Mouse (Mus musculus): ENCODE measurements at regions not wholly inside any gene's neighbourhood (a gene's known extent, or its start where the extent isn't known, plus 50 kb on each side); places are given as distances from the start of the nearest gene placed in this dataset.

GRCm38 (mm10) chr1:57053836-57054235 lies 75.4 kb upstream of the Satb2 start:
- no peak for TF ChIP-seq CTCF (IDR thresholded peaks at IDR 0.05; ENCODE audit: control insufficient read depth, insufficient read depth, insufficient read length)
- TF ChIP-seq USF1 (IDR thresholded peaks at IDR 0.05; ENCODE audit: low read depth), result no peak
